Mouse (Mus musculus) stomach, postnatal 0 days (tissue): Measurements from ENCODE around the gene Bbc3.

Source experiments
- CTCF ChIP-seq: IDR thresholded peaks from 2 replicates; pipeline ENCODE4 v1.5.1; 2016; ENCODE audit warnings: antibody characterized with exemption, low read depth, mild to moderate bottlenecking, moderate library complexity
- EP300 ChIP-seq: optimal IDR thresholded peaks from 2 replicates; pipeline ENCODE3; 2016; ENCODE audit warnings: antibody characterized with exemption

- TF ChIP-seq CTCF, result no peak
- no peak for TF ChIP-seq EP300
Observed at GRCm38 (mm10) chr7:16366669-16367068, 58.5 kb downstream of the Bbc3 start.
